Mouse (Mus musculus) cerebellum, postnatal 10 days (tissue): ENCODE measurements around the gene Wscd2.
A peak's percentile ranks its signal among the peaks of the same experiment; 100 is the strongest.

Experiments used
- DNase-seq, 2 experiments: peaks; one replicate each; pipeline ENCODE4 v3.0.0; 2021; ENCODE audit warnings: mixed read lengths in 2 of 2

The Wscd2 gene

GRCm38 (mm10) chr5:113539858-113540257, 49.7 kb downstream of the Wscd2 start:
- DNase-seq, result no peak

DNA sequence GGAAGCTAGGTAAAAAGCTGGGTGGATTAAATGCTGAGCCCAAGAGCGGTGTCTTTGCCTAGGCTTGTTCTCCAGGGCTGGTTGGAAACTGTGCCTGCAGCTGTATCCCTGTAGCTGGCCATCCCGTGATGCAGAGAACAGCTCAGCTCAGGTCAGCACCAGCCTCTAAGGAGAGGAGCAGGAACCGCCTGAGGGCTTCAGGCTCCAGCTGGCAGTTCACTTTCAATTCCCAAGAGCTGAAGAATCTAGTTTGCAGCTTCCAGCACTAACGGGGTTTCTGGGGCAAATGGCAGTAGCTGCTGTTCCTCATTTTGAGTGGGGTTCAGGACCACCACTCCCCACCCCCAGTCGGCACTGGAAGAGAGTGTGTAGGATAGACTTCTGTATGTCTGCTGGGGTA, 51.1 kb downstream of the Wscd2 start:
- DNase-seq, result no peak

DNA sequence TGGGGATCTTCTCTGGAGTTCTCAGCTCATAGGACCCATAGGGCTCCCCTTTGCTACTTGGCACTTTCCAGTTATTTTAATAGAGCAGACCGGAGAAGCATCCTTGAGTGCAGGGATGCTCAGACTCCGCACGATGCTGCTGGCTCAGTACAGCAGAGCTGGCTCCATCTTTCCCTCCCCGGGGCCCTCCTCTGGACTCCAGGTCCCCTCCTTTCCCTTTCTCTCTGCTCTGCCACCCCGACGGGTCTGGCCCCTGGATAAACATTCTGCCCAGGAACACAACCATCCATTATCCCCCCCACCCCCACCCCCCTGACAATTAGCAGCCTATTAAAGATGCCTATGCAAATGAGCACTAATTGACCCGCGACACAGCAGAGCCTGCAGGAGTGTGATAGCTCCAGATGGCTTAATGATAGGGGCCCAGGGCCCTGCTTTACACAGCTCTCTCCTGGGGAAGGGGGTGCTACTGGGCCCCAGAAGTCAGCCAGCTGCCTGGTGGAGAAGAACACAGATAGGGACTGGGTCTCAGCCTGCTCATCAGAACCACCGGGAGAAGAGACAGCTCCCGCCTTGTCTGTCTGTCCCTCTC, 52.8 kb downstream of the Wscd2 start:
- DNase-seq, result peak in 1 of 2 experiments; percentile 35

- DNase-seq, result peak; percentile 83 to 85
These were observed 58.0 kb downstream of the Wscd2 start for GRCm38 (mm10) chr5:113547949-113548700.

GRCm38 (mm10) chr5:113550249-113550648, 60.1 kb downstream of the Wscd2 start:
- DNase-seq, result peak; percentile 51 to 55

DNA sequence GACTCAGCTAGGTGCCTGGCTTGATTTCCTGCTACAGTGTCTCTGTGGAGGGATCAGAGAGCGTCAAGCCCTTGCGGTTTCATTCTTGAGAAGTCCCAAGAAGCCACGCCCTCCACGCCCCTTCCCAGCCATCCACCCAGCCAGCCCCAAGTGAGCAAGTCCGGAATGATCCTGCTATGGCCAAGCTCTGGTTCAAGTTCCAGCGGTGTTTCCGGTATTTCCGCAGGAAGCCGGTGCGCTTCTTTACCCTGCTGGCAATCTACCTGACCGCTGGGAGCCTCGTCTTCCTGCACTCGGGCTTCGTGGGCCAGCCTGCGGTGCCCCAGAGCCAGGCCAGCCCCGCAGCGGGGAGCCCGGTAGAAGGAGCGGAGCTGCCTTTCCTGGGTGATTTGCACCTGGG, 60.6 kb downstream of the Wscd2 start:
- peak in 1 of 2 experiments; percentile 41 for DNase-seq

- DNase-seq, result peak; percentile 82 to 85
These were observed 63.3 kb downstream of the Wscd2 start for GRCm38 (mm10) chr5:113553402-113553897.

DNA sequence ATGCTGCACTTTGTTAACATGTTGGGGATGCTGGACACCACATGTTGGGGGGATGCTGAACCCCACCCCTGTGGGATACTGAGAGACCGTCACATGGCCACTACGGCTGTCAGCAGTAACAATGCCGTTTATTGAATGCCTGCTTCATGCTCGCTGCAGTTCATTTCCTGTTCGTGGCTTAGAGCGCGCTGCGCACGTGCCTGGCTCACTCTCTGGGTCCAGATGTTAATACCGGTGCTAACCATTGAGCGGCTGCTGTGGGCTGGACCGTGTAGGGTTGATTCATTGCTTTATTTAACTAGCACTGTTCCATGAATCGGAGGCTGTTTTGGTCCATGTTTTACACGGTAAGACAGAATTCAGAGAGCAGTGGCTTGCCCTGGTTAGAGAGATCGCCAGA, 64.0 kb downstream of the Wscd2 start:
- no peak for DNase-seq

GRCm38 (mm10) chr5:113554571-113554970, 64.4 kb downstream of the Wscd2 start:
- peak; percentile 54 to 66 for DNase-seq

GRCm38 (mm10) chr5:113555684-113556083, 65.6 kb downstream of the Wscd2 start:
- DNase-seq, result peak; percentile 70 to 79

DNA sequence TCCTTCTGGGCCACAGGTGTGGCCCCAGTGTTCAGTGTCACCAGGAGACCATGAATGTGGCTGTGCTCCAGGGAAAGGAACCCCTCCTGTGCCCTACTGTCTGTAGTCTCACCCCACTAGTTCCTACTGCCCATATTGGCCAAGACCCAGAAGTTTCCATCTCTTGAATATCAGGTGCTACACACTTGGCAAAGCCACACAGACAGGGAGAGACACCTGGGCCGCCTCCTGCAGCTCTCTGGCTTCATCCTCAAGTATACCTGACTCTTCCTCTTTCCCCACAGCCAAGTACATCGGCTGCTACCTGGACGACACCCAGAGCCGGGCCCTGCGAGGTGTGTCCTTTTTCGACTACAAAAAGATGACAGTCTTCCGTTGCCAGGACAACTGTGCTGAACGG, 67.9 kb downstream of the Wscd2 start:
- peak; percentile 47 to 55 for DNase-seq

DNA sequence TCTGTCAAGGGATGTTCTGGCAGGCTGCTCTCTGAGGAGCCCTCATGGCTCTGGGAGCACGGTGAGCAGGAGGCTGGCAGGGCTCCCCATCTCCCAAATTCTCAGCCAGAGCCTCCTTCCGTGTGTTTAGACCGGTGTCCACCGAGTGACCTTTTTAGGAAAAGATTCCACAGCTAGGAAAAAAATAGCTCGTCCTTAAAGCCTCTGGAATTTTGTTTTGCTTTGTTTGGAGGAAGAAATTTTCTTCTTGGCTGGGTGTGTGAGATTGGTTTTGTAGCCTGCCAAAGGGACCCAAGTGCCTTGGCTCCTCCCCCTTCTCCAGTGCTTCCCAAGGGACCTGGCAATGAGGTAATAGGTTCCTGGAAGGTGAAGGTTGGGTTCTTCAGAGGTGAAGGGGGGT, 69.5 kb downstream of the Wscd2 start:
- DNase-seq, result no peak

DNA sequence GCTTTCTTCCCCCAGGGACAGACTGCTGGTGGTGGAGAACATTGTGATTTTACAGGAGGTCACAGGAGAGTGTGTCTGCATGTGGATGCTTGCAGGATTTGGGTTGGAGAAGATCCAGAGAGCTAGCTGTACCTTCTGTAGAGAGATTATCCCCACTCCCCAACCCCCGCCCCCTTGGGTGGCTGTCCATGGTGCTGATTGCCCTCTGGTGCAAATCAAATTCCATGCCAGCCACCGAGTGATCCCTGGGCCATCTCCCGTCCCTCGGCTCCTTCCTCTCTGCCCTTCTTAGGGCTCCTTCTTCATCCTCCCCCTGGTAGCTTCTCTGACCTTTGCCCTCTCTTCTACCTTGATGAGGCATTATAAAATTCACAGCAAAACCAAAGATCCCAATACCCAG, 74.3 kb downstream of the Wscd2 start:
- DNase-seq, result no peak

- DNase-seq, result peak in 1 of 2 experiments; percentile 53
These were observed 75.1 kb downstream of the Wscd2 start for GRCm38 (mm10) chr5:113565101-113565854.

DNA sequence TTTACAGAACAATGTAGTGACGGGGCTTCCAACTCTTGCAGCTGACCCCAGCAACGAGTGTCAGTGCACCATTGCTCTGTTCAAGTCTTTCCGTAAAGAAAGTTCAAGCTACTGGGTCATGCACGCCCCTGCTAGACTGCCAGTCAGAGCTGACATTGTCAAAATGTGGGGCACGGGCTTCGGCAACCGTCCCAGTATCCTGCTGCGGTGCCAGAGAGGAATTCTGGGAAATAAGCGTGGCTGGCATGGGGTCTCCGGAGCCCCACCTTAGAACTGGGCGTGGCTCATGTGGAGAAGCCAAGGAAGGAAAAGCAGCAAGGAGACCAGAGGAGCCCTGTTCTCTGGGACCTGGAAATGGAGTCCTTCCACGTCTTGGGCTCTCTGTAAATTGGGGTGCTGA, 75.7 kb downstream of the Wscd2 start:
- DNase-seq, result no peak

GRCm38 (mm10) chr5:113570056-113570717, 80.1 kb downstream of the Wscd2 start:
- no peak for DNase-seq

- peak in 1 of 2 experiments; percentile 56 for DNase-seq
These were observed 87.4 kb downstream of the Wscd2 start for GRCm38 (mm10) chr5:113577555-113577954.

GRCm38 (mm10) chr5:113578428-113578827, 88.3 kb downstream of the Wscd2 start:
- DNase-seq, result no peak

- DNase-seq, result no peak
These were observed 89.0 kb downstream of the Wscd2 start for GRCm38 (mm10) chr5:113579128-113579527.

- peak; percentile 68 to 82 for DNase-seq
These were observed 90.1 kb downstream of the Wscd2 start for GRCm38 (mm10) chr5:113580248-113580647.

DNA sequence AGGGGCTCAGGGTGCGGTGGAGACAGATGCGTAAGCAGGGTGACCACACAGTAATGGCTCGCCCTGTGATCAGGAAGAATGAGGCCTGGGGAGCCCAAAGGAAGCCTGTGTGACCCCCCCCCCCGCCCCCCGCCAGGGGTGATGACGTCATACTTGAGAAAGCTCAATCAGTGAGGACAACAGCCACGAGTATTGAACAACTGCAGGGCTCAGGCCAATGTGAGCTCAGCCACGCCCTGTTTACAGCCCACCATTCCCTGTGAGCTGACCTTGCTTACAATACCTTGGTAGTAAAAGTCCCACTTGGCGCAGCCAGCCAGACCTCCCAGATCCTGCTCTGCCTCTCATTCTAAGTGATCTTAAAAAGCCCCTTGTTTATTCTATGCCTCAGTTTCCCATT, 90.7 kb downstream of the Wscd2 start:
- DNase-seq, result no peak

GRCm38 (mm10) chr5:113583424-113584162, 93.5 kb downstream of the Wscd2 start:
- DNase-seq, result peak; percentile 61 to 65
